Mouse (Mus musculus) liver, embryonic 15.5 days (tissue): ENCODE data around the gene Plac1. TPM values are rescaled to one million over a fixed set of nuclear protein-coding genes. Genes with fewer than 3 reads are reported as not detected.

ENCODE experiments used
- ATAC-seq: fragments of 200-750 bp; cut with Nextera tagmentation; 2 replicates; pipeline ENCODE4 v1.8.0; 2017; ENCODE audit warnings: moderate number of reproducible peaks, mild to moderate bottlenecking, moderate library complexity; ENCODE audit not compliant: insufficient read depth
- H3K27ac ChIP-seq: fragments of 300-500 bp; sonication (generic); replicated peaks from 2 replicates; pipeline ENCODE4 v1.5.1; 2015; ENCODE audit warnings: mild to moderate bottlenecking, inconsistent platforms
- H3K27me3 ChIP-seq: fragments of 300-500 bp; sonication (generic); 2 replicates; pipeline ENCODE4 v1.6.1; 2015; ENCODE audit warnings: mild to moderate bottlenecking, inconsistent platforms
- H3K36me3 ChIP-seq: fragments of 300-500 bp; sonication (generic); replicated peaks from 2 replicates; pipeline ENCODE4 v1.6.1; 2015; ENCODE audit warnings: moderate library complexity, mild to moderate bottlenecking, inconsistent platforms
- H3K4me1 ChIP-seq: fragments of 300-500 bp; sonication (generic); replicated peaks from 2 replicates; pipeline ENCODE4 v1.6.1; 2015; ENCODE audit warnings: inconsistent platforms
- H3K4me2 ChIP-seq: fragments of 300-500 bp; sonication (generic); 2 replicates; pipeline ENCODE4 v1.6.1; 2015; ENCODE audit warnings: moderate library complexity, mild to moderate bottlenecking, inconsistent platforms
- H3K4me3 ChIP-seq: fragments of 300-500 bp; sonication (generic); replicated peaks from 2 replicates; pipeline ENCODE4 v1.5.1; 2015; ENCODE audit warnings: mild to moderate bottlenecking, inconsistent platforms
- H3K9ac ChIP-seq: fragments of 300-500 bp; sonication (generic); 2 replicates; pipeline ENCODE4 v1.6.1; 2015; ENCODE audit warnings: moderate library complexity, mild to moderate bottlenecking, inconsistent platforms
- H3K9me3 ChIP-seq: fragments of 300-500 bp; sonication (generic); replicated peaks from 2 replicates; pipeline ENCODE4 v1.6.1; 2016; ENCODE audit warnings: inconsistent platforms
- WGBS: fragments of 180-500 bp; shearing (Covaris S2); methylation state at CpG from one replicate; pipeline ENCODE4 v1.1.7; 2015; ENCODE audit warnings: mixed read lengths; ENCODE audit not compliant: insufficient replicate concordance; 5-methylcytosine and 5-hydroxymethylcytosine counted together
- polyA plus RNA-seq: library from polyadenylated mRNA; unstranded; fragments of >200 nt; fragmentation: Nextera tagmentation; extraction: Ambion mirVana; gene quantifications from 2 replicates; pipeline ENCODE4 v1.2.1, GENCODE M21; 2015

The Plac1 gene
- polyA plus RNA-seq, 1 experiment from 2014 or later = 1.1 TPM

- ATAC-seq = no peak
- no peaks in the 10 kb centered on the region for H3K36me3 ChIP-seq
- H3K4me3 ChIP-seq = no peak overlapping the region
- no peaks in the 10 kb centered on the region for H3K4me1 ChIP-seq
- H3K4me2 ChIP-seq = no peak overlapping the region
- H3K9ac ChIP-seq = no peak overlapping the region
- no peaks in the 10 kb centered on the region for H3K9me3 ChIP-seq
- no peak overlapping the region for H3K27ac ChIP-seq
- 58% methylated on average over 5 of the region's 5 CpGs for WGBS
- H3K27me3 ChIP-seq = no peaks in the 10 kb centered on the region
These were observed 43.5 kb downstream of the Plac1 start for GRCm38 (mm10) chrX:53196392-53196791.

GRCm38 (mm10) chrX:53188692-53189091, 51.2 kb downstream of the Plac1 start:
- Histone ChIP-seq H3K4me3 (no peak overlapping the region), H3K4me1 (no peaks in the 10 kb centered on the region), H3K36me3 (no peaks in the 10 kb centered on the region), H3K9ac (no peak overlapping the region), H3K4me2 (no peak overlapping the region), H3K27me3 (no peaks in the 10 kb centered on the region), H3K9me3 (no peaks in the 10 kb centered on the region), H3K27ac (no peak overlapping the region)
- 63% methylated on average over 1 of the region's 1 CpGs for WGBS
- no peak for ATAC-seq

GRCm38 (mm10) chrX:53179801-53180200, 60.1 kb downstream of the Plac1 start:
- Histone ChIP-seq H3K27ac (no peak overlapping the region), H3K27me3 (no peaks in the 10 kb centered on the region), H3K4me3 (no peak overlapping the region), H3K4me1 (no peaks in the 10 kb centered on the region), H3K36me3 (no peaks in the 10 kb centered on the region), H3K4me2 (no peak overlapping the region), H3K9me3 (no peaks in the 10 kb centered on the region), H3K9ac (no peak overlapping the region)
- ATAC-seq = no peak
- WGBS = 64% methylated on average over 3 of the region's 3 CpGs

GRCm38 (mm10) chrX:53176296-53176695, 63.6 kb downstream of the Plac1 start:
- Histone ChIP-seq H3K9me3 (no peaks in the 10 kb centered on the region), H3K9ac (no peak overlapping the region), H3K27me3 (no peaks in the 10 kb centered on the region), H3K4me2 (no peak overlapping the region), H3K4me1 (no peaks in the 10 kb centered on the region), H3K4me3 (no peak overlapping the region), H3K27ac (no peak overlapping the region), H3K36me3 (no peaks in the 10 kb centered on the region)
- ATAC-seq = no peak
- WGBS = 72% methylated on average over 5 of the region's 5 CpGs

- H3K4me2 ChIP-seq = no peak overlapping the region
- no peak for ATAC-seq
- no peaks in the 10 kb centered on the region for H3K4me1 ChIP-seq
- H3K9me3 ChIP-seq = no peaks in the 10 kb centered on the region
- H3K4me3 ChIP-seq = no peak overlapping the region
- 44% methylated on average over 2 of the region's 2 CpGs for WGBS
- no peak overlapping the region for H3K27ac ChIP-seq
- H3K9ac ChIP-seq = no peak overlapping the region
- H3K27me3 ChIP-seq = no peaks in the 10 kb centered on the region
- no peaks in the 10 kb centered on the region for H3K36me3 ChIP-seq
These were observed 71.3 kb downstream of the Plac1 start for GRCm38 (mm10) chrX:53168623-53169022.

- H3K27ac ChIP-seq = no peak overlapping the region
- no peaks in the 10 kb centered on the region for H3K27me3 ChIP-seq
- WGBS = 36% methylated on average over 4 of the region's 4 CpGs
These were observed 72.9 kb downstream of the Plac1 start for GRCm38 (mm10) chrX:53166901-53167525.

GRCm38 (mm10) chrX:53166251-53166900, 73.5 kb downstream of the Plac1 start:
- H3K4me1 ChIP-seq = no peaks in the 10 kb centered on the region
- no peaks in the 10 kb centered on the region for H3K9me3 ChIP-seq
- ATAC-seq = no peak
- no peak overlapping the region for H3K4me3 ChIP-seq
- H3K4me2 ChIP-seq = no peak overlapping the region
- H3K36me3 ChIP-seq = no peaks in the 10 kb centered on the region
- 51% methylated on average over 15 of the region's 15 CpGs for WGBS
- H3K27ac ChIP-seq = no peak overlapping the region
- no peak overlapping the region for H3K9ac ChIP-seq
- H3K27me3 ChIP-seq = no peaks in the 10 kb centered on the region

More at GRCm38 (mm10) chrX:53166901-53167525, 72.9 kb downstream of the Plac1 start:
- no peaks in the 10 kb centered on the region for H3K9me3 ChIP-seq
- no peak overlapping the region for H3K4me3 ChIP-seq
- H3K4me1 ChIP-seq = no peaks in the 10 kb centered on the region
- no peaks in the 10 kb centered on the region for H3K36me3 ChIP-seq
- ATAC-seq = no peak
- H3K4me2 ChIP-seq = no peak overlapping the region
- H3K9ac ChIP-seq = no peak overlapping the region

- Histone ChIP-seq H3K4me1 (no peaks in the 10 kb centered on the region), H3K9ac (no peak overlapping the region), H3K4me3 (no peak overlapping the region), H3K27me3 (no peaks in the 10 kb centered on the region), H3K9me3 (no peaks in the 10 kb centered on the region), H3K4me2 (no peak overlapping the region), H3K36me3 (no peaks in the 10 kb centered on the region), H3K27ac (no peak overlapping the region)
- WGBS = 47% methylated on average over 4 of the region's 4 CpGs
- ATAC-seq = peak; percentile 40; the same call in 1 of the 2 replicates
These were observed 77.3 kb downstream of the Plac1 start for GRCm38 (mm10) chrX:53162589-53162988.

GRCm38 (mm10) chrX:53161583-53161982, 78.3 kb downstream of the Plac1 start:
- no peaks in the 10 kb centered on the region for H3K9me3 ChIP-seq
- WGBS = 50% methylated on average over 4 of the region's 4 CpGs

GRCm38 (mm10) chrX:53161115-53161514, 78.8 kb downstream of the Plac1 start:
- no peak overlapping the region for H3K4me2 ChIP-seq
- H3K9ac ChIP-seq = no peak overlapping the region
- no peaks in the 10 kb centered on the region for H3K27me3 ChIP-seq
- no peak overlapping the region for H3K27ac ChIP-seq
- H3K36me3 ChIP-seq = no peaks in the 10 kb centered on the region
- no peak for ATAC-seq
- H3K4me3 ChIP-seq = no peak overlapping the region
- H3K4me1 ChIP-seq = no peaks in the 10 kb centered on the region
- 23% methylated on average over 5 of the region's 5 CpGs for WGBS
- H3K9me3 ChIP-seq = no peaks in the 10 kb centered on the region

More at GRCm38 (mm10) chrX:53161583-53161982, 78.3 kb downstream of the Plac1 start:
- Histone ChIP-seq H3K4me3 (no peak overlapping the region), H3K27me3 (no peaks in the 10 kb centered on the region), H3K9ac (no peak overlapping the region), H3K4me2 (no peak overlapping the region), H3K36me3 (no peaks in the 10 kb centered on the region), H3K4me1 (no peaks in the 10 kb centered on the region), H3K27ac (no peak overlapping the region)
- no peak for ATAC-seq

GRCm38 (mm10) chrX:53148039-53148438, 91.9 kb downstream of the Plac1 start:
- Histone ChIP-seq H3K36me3 (no peaks in the 10 kb centered on the region), H3K4me3 (no peak overlapping the region), H3K4me2 (no peak overlapping the region), H3K9ac (no peak overlapping the region), H3K4me1 (no peaks in the 10 kb centered on the region), H3K9me3 (no peaks in the 10 kb centered on the region), H3K27ac (no peak overlapping the region), H3K27me3 (no peaks in the 10 kb centered on the region; the same call in 1 of the 2 replicates)
- 52% methylated on average over 2 of the region's 2 CpGs for WGBS
- ATAC-seq = no peak
